Mouse (Mus musculus) intestine, embryonic 15.5 days (tissue): Measurements from ENCODE around the gene Usp53. TPM values are rescaled to one million over a fixed set of nuclear protein-coding genes. Genes with fewer than 3 reads are reported as not detected.

Experiments
- ATAC-seq: fragments of 200-750 bp; cut with Nextera tagmentation; 2 replicates; pipeline ENCODE4 v1.8.0; 2017; ENCODE audit warnings: moderate TSS enrichment, moderate library complexity
- H3K27ac ChIP-seq: fragments of 300-500 bp; sonication (generic); 2 replicates; pipeline ENCODE4 v1.5.1; 2015; ENCODE audit warnings: mild to moderate bottlenecking, inconsistent platforms
- H3K27me3 ChIP-seq: fragments of 300-500 bp; sonication (generic); replicated peaks from 2 replicates; pipeline ENCODE4 v1.6.1; 2015; ENCODE audit warnings: inconsistent platforms
- H3K36me3 ChIP-seq: fragments of 300-500 bp; sonication (generic); 2 replicates; pipeline ENCODE4 v1.6.1; 2015; ENCODE audit warnings: inconsistent platforms
- H3K4me1 ChIP-seq: fragments of 300-500 bp; sonication (generic); replicated peaks from 2 replicates; pipeline ENCODE4 v1.6.1; 2015; ENCODE audit warnings: inconsistent platforms
- H3K4me2 ChIP-seq: fragments of 300-500 bp; sonication (generic); replicated peaks from 2 replicates; pipeline ENCODE4 v1.6.1; 2015; ENCODE audit warnings: mild to moderate bottlenecking, inconsistent platforms
- H3K4me3 ChIP-seq: fragments of 300-500 bp; sonication (generic); replicated peaks from 2 replicates; pipeline ENCODE4 v1.5.1; 2015; ENCODE audit warnings: inconsistent platforms
- H3K9ac ChIP-seq: fragments of 300-500 bp; sonication (generic); 2 replicates; pipeline ENCODE4 v1.6.1; 2015; ENCODE audit warnings: inconsistent platforms
- H3K9me3 ChIP-seq: fragments of 300-500 bp; sonication (generic); 2 replicates; pipeline ENCODE4 v1.6.1; 2016; ENCODE audit warnings: inconsistent platforms
- WGBS: fragments of 180-500 bp; shearing (Covaris S2); methylation state at CpG from one replicate; pipeline ENCODE4 v1.1.7; 2015; 5-methylcytosine and 5-hydroxymethylcytosine counted together
- polyA plus RNA-seq: library from polyadenylated mRNA; unstranded; fragments of >200 nt; fragmentation: Nextera tagmentation; extraction: Ambion mirVana; gene quantifications from 2 replicates; pipeline ENCODE4 v1.2.1, GENCODE M21; 2015

The Usp53 gene
- polyA plus RNA-seq, 1 experiment from 2014 or later: 12.4 TPM

DNA sequence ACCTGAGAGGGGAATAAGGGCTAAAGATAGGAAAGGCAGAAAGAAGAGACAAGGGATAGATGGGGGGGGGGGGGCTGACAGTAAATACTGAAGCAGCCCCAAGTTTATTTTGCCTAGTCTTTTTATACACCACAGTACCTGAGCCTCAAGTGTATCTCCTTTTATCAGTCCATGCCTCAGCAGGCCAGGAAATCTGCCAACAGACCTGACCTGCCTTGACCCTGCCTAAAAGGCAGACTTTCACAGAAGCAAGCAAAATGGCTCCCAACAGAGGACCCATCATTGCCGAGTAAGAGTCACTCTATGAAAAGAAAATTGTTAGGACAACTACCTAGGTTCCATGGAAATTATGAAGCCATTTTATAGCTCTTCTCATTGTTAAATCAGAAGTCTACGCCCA is 76.5 kb downstream of the Usp53 start:
- Histone ChIP-seq H3K4me2 (no peak overlapping the region), H3K4me1 (no peaks in the 10 kb centered on the region), H3K9me3 (no peaks in the 10 kb centered on the region), H3K9ac (no peak overlapping the region), H3K27ac (no peak overlapping the region), H3K36me3 (no peaks in the 10 kb centered on the region), H3K27me3 (no peaks in the 10 kb centered on the region), H3K4me3 (no peak overlapping the region)
- WGBS: 85% methylated on average over 2 of the region's 2 CpGs
- no peak for ATAC-seq

DNA sequence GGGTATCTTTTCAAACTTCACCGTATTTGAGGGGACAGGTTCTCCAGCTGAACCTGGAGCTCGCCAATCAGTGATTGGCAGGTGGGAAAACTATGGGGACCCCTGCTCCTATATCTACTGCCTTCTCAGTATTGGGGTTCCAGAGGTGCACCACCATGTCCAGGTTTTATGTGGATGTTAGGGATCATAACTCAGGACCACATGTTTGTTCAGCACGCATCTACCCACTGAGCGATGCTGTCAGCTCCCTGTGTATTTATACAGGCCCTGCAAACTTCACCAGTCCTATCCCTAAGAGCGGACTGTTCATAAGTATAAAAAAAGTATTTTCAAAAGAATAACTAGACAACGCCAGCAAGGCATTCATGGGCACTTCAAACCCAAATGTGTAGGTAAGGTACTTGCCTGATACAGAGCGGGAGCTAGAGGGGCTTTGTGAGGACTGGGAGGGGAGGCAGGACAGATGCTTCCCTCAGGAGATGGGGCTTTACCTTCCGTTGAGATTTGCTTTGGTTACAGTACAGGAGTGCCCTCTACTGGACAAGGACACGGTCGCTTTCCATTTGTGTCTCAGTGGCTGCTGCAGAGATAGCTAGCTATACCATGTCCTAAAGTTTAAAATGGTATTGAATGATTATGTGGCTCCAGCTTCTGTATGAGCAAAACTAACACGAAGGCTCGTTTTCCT is 80.4 kb downstream of the Usp53 start:
- H3K36me3 ChIP-seq: no peaks in the 10 kb centered on the region
- no peak overlapping the region for H3K4me3 ChIP-seq
- no peak overlapping the region for H3K9ac ChIP-seq
- no peaks in the 10 kb centered on the region for H3K27me3 ChIP-seq
- no peaks in the 10 kb centered on the region for H3K4me1 ChIP-seq
- peak; percentile 75 for ATAC-seq
- H3K9me3 ChIP-seq: no peaks in the 10 kb centered on the region
- H3K27ac ChIP-seq: no peak overlapping the region
- H3K4me2 ChIP-seq: no peak overlapping the region
- WGBS: 43% methylated on average over 12 of the region's 12 CpGs

DNA sequence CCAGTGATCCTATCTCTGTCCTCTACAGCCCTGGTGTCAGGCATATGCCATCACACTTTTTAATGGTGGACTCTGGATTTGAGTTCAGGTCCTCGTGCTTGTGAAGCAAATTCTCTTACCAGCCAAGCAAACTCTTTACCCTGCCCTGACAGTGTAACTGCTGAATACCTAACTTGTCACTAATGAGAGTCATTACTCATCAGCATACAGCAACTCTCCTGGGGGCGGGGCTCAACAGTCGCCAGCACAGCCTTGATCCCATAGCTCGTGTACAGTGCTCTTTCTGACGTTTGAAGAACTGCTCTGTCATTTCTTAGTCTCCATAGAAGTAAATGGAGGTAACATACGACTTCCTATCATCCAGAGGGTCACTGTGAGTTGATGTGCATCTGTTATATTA is 86.1 kb downstream of the Usp53 start:
- Histone ChIP-seq H3K4me3 (no peak overlapping the region), H3K27me3 (no peaks in the 10 kb centered on the region), H3K9ac (no peak overlapping the region), H3K4me2 (no peak overlapping the region), H3K4me1 (no peaks in the 10 kb centered on the region), H3K27ac (no peak overlapping the region), H3K9me3 (no peaks in the 10 kb centered on the region), H3K36me3 (no peaks in the 10 kb centered on the region)
- WGBS: 61% methylated on average over 6 of the region's 6 CpGs
- ATAC-seq: peak; percentile 52; the same call in 1 of the 2 replicates

DNA sequence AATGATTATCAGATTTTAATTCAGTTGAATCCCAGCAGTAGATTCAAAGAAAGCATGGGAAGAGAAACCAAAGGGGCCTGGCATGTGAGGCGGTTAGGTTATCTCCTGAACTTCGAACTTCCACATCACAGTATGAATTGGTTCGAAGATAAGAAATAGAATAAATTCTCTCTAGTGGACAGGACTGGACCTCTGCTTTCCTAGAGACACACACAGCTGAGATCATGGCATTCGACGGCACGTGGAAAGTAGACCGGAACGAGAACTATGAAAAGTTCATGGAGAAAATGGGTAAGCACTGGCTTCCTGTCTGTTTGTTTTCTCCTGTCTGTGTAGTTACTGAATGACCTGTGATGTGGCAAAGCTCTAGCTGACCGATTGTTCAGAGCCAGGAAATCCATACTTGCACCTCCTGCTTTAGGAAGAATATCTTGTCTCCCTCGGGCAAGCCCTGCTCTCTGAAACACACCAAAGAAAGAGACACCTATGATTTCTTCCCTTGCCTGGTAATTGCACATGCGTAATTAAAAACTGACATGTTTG is 89.0 kb downstream of the Usp53 start:
- Histone ChIP-seq H3K4me2 (peak overlapping the region; percentile 33; the same call in 1 of the 2 replicates), H3K9ac (no peak overlapping the region), H3K9me3 (no peaks in the 10 kb centered on the region), H3K27me3 (no peaks in the 10 kb centered on the region), H3K27ac (0 out of 2 replicates have a peak overlapping the region, but pooled peaks have one; percentile 29), H3K4me3 (0 out of 2 replicates have a peak overlapping the region, but pooled peaks have one; percentile 15), H3K36me3 (no peaks in the 10 kb centered on the region), H3K4me1 (no peaks in the 10 kb centered on the region)
- peak; percentile 92 for ATAC-seq
- WGBS: 55% methylated on average over 11 of the region's 11 CpGs

DNA sequence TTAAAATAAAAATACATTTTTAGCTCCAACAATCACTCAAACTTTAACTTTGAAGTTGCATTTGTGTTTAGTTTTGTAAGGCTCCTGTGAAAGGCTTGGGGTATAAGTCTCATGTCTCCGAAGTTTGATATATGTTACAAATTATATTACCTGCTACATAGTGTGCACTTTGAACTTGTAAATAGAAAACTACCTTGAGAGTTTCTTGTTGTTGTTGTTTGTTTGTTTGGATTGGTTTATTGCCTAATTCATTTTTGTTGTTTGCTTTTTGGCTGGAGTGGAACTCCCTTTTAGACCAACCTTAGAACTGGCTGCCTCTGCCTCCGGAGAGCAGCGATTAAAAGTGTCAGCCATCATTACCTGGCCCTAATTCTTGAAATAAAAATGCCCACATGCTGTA is 89.5 kb downstream of the Usp53 start, which contains the start of gene Fabp2:
TSS of gene Fabp2 (plus strand) at position 301 of the 400 bp plus-strand sequence.
- Histone ChIP-seq H3K27me3 (no peaks in the 10 kb centered on the region), H3K27ac (0 out of 2 replicates have a peak within 1 kb of the TSS, but pooled peaks have one; percentile 29), H3K4me1 (no peaks in the 10 kb centered on the region), H3K36me3 (no peaks in the 10 kb centered on the region), H3K4me3 (0 out of 2 replicates have a peak within 1 kb of the TSS, but pooled peaks have one; percentile 15), H3K4me2 (peak within 1 kb of the TSS; percentile 33; the same call in 1 of the 2 replicates), H3K9ac (no peak within 1 kb of the TSS), H3K9me3 (no peaks in the 10 kb centered on the region)
- WGBS: 78% methylated on average over 3 of the region's 3 CpGs
- ATAC-seq: peak; percentile 21

DNA sequence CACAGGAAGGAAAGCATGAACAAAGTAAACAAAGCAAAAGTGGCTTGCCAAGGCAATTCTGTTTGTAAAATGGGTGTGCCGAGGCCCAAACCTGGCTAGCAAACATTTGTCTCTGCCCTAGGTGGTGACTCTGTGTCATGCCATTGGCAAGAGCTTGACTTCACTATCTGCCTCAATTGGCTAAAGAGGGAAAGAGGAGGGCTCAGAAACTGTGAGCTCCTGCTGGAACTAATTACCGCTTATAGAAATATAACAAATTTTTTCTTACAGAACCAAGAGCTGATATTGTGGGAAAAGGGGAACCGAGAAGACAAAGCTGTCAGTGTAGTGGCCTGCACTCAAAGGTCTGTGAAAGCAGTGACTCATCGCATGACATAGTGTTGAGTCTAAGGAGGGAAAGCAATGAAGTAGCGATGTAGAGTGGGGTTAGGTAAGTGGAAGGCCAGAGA is 95.9 kb downstream of the Usp53 start:
- Histone ChIP-seq H3K4me1 (peaks cover 5% of the 10 kb centered on the region; the same call in 1 of the 2 replicates), H3K9ac (no peak overlapping the region), H3K4me2 (no peak overlapping the region), H3K27me3 (no peaks in the 10 kb centered on the region), H3K4me3 (no peak overlapping the region), H3K36me3 (no peaks in the 10 kb centered on the region), H3K27ac (0 out of 2 replicates have a peak overlapping the region, but pooled peaks have one; percentile 34), H3K9me3 (no peaks in the 10 kb centered on the region)
- WGBS: 63% methylated on average over 5 of the region's 5 CpGs
- peak; percentile 73 for ATAC-seq

DNA sequence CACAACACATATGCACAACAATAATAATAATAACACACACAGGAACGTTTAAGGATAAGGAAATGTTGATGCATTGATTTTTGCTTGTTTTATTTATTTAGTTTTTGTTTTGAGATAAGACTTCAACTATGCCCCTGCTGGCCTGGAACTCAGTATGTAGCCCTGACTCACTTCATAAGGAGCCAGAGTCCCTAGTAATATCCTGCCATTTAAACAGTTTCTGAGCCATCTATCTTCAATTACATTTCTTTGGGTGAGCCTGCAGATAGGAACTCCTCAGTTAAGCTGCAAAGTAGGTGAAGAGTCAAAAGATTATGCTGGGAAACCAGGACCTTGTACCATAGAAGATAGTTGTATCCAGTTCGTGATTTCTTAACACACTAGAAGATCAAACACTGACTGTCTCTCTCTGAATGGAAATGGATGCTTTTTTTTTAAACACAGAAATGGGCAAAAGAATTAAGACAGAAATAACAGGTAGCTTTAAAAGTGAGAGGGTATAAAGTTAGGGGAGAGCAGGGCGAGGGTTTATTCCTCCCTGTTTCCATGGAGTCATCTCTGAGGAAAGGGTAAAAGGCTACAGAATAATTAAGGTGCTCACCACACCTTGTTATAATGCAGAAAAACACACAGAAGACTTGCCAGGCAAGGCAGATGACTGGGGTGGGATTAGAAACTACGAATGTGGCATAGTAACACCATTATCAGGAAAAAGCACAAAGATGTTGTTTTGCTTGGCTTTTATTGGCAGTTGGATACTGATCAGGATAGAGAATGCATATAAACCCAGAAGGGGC is 96.6 kb downstream of the Usp53 start:
- peak; percentile 72 for ATAC-seq
- Histone ChIP-seq H3K4me3 (no peak overlapping the region), H3K9me3 (no peaks in the 10 kb centered on the region), H3K4me1 (peaks cover 5% of the 10 kb centered on the region; the same call in 1 of the 2 replicates), H3K27ac (peak overlapping the region; percentile 34), H3K9ac (no peak overlapping the region), H3K36me3 (no peaks in the 10 kb centered on the region), H3K27me3 (no peaks in the 10 kb centered on the region), H3K4me2 (0 out of 2 replicates have a peak overlapping the region, but pooled peaks have one; percentile 3)
- WGBS: 56% methylated on average over 4 of the region's 4 CpGs

Other genes with a start within 250 kb of the Usp53 start
- gene Fabp2, start 89.4 kb downstream of the Usp53 start, polyA plus RNA-seq: 654 and 813 TPM in 2 replicates
- not detected in 2 replicates for gene Gm10959, start 65.2 kb downstream of the Usp53 start, polyA plus RNA-seq
- gene 1810037I17Rik, start 60.3 kb downstream of the Usp53 start, polyA plus RNA-seq: 146 and 156 TPM in 2 replicates
- gene Myoz2, start 50.5 kb upstream of the Usp53 start, polyA plus RNA-seq: 0.59 TPM in 1 of 2 replicates, not detected in the other